Mouse (Mus musculus) neutrophil, adult 5-6 weeks (primary cell): ENCODE measurements around the gene Fads6. TPM values are rescaled to one million over a fixed set of nuclear protein-coding genes. Genes with fewer than 3 reads are reported as not detected.

Source experiments
- ATAC-seq: fragments of 151-379, 151-347 bp; 2 replicates; pipeline ENCODE4 v1.8.0; 2017; ENCODE audit warnings: mild to moderate bottlenecking, moderate TSS enrichment; ENCODE audit not compliant: insufficient number of reproducible peaks, poor library complexity, low FRiP score, severe bottlenecking; ENCODE audit errors: extremely low read depth
- total RNA-seq: library from RNA; stranded (forward); fragments of 200-1000 nt; gene quantifications from 2 replicates; pipeline ENCODE4 v1.2.3, GENCODE M21; 2017

Fads6 gene
- 0.12 and 0.25 TPM in 2 replicates for total RNA-seq

DNA sequence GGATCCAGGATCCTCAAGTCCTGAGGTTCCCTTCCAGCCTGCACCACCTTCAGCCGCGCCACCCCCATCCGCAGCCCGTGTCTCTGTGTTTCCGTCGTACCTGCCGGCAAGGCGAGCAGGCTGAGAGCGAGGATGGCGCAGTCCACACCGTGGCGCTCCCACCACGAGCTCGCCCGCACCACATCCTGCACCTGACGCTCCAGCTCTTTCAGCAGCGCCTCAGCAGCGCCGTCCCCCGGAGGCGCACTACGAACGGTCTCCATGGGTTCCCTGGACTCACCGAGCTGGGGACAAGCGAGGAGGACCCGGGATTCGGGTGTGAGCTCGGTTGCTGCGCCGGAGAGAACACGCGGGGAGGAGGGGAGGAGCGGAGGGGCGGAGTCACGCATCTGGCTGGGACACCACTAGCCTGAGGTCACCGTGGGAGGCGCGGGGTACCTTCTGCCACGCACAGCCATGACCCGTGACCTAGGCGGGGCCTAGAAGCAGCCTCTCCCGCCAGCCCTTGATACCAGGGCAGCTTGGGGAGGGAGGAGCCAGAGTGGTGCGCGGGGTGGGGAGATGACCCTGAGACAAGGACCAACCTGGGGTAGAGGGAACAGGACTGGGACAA is at the start of gene Fads6:
Gene Fads6 (minus strand): TSS at position 450 of the 613 bp plus-strand sequence.
- peak; percentile 43 for ATAC-seq

DNA sequence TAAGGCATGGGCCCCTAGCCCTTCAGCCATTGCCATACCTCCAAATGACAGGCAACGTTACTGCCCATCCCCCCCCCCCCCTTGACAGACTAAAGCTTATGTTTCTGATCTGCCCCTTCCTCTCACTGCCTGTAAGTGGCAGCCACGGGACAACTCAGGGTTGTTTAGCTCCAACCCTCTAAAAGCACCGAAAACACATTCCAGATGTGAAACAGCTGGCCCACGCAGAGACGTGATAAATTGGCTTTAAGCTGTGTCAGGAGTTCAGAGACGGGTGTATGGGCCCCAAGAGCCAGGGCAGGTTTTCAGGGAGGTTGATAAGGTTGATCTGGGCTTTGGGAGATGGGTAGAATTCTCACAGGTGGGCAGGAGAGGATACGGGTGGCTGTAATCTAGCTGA is 48.1 kb upstream of the Fads6 start:
- no peak for ATAC-seq

DNA sequence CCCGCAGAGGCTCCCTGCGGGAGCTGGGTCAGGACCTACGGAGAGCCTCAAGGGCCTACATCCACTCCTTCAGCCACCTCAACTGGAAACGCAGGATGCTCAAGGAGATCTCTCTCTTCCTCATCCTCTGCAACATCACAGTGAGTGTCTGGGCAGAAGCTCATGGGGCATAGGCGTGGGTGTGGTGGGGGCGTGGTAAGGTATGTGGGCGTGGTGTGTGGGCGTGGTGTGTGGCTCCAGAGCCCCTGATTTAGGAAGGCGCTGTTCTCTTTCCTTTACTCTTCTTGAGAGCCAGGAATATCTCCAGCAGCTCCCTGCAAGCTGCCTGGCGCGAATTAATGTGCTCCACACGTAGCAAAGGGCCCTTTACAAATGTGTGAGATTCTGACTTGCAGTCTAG is 47.5 kb upstream of the Fads6 start:
- ATAC-seq = no peak

DNA sequence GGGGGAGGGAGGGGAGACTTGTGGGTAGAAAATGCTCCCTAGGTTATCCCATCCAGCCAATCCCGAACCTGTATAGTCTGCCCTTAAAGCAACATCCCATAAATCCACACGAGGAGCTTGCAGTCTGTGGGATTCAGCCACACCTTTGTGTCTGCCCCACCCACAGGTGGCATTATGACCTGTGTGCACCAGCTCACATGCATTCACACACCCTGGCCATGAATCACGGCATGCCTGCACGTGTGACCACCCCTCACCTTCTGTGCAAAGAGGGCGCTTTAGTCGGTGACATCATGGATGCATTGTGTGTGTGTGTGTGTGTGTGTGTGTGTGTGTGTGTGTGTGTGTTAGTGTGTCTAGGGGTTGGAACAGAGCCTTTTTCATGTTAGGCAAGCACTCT is 44.4 kb upstream of the Fads6 start:
- no peak for ATAC-seq

DNA sequence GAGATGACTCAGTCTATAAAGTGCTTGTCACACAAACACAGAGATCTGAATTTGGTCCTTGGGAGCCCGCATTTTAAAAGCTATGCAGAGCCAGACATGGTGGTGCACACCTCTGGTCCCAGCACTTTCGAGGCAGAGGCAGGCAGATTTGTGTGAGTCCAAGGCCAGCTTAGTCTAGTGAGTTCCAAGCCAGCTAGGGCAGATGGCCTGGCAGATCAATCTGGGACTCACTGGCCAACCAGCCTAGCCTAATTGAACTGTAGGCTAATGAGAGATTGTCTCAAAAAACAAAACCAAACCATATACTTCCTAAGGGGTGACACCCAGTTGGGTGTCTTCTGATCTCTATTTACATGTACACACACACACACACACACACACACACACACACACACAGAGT is 43.8 kb upstream of the Fads6 start:
- ATAC-seq = no peak

DNA sequence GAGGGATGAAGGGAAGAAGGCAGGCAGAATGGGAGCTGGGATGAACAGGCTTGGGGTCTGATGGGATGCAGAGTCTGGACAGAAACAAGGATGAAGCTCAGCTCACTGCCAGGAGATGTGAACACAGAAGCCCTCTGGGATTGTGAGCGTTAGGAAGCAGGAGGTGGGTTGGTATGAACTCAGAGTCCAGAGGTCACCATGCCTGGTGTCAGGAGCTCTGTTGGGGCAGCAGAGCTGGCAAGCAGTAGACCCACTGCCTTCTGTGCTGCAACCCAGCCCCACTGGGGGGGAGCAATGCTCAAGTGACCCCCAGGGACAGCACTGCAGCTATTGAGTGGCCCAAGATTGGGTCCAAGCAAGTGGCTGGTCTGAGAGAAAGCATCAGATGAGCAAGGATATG is 40.4 kb upstream of the Fads6 start:
- no peak for ATAC-seq

DNA sequence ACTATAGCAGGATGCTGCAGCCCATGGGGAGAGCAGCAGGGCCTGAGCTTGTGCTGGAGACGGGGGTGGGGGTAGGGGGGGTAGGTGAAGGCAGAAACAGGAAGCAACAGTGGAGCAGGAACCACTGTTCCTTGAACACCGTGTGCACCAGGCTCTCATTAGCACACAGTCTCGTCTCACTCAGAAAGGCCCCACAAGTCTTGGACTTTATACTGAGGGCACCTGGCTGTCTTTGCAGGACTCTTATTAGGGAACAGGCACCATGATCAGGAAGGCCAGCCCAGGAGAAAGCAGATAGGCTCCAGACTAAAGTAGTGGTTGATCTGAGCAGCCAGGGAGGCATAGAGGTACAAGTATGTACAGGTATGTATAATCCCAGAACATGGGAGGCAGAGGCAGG is 39.9 kb upstream of the Fads6 start:
- no peak for ATAC-seq

DNA sequence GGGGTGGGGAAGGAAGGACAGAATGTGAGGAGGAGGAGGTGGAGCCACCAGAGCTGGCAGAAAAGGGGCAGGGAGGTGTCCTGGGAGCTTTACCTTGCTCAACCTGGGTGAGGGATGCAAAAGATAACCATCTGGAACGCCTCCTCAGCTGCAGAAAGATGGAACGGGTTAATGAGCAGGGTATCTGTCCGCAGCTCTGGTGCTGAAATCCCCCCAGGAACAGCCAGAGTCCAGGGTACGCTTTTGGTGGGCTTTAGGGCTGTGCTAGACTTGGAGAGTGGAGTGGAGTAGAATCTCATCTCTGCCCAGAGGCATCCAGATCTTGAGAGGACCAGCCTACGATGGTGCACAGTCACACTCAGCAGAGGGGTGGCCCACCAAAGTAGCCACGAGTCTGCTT is 38.7 kb upstream of the Fads6 start:
- no peak for ATAC-seq

DNA sequence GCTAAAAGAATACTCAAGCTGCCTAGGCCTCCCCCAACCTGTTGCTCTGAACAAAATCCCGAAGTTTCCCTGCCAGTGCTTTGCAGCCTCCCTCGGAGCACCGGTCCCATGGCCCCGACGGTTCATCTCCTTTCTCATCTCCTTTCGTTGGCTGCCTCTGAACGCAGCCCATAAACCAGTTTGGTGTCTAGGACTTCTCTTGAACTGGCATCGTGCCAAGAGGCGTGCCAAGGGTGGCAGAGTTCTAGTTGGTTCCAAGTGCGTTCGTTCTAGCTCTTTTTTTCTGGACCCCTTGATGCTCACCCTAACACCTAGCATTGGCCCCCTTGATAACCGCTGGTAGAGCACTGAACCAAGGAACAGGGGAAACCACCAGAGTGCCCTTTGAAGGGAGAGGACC is 37.8 kb upstream of the Fads6 start:
- ATAC-seq = no peak

DNA sequence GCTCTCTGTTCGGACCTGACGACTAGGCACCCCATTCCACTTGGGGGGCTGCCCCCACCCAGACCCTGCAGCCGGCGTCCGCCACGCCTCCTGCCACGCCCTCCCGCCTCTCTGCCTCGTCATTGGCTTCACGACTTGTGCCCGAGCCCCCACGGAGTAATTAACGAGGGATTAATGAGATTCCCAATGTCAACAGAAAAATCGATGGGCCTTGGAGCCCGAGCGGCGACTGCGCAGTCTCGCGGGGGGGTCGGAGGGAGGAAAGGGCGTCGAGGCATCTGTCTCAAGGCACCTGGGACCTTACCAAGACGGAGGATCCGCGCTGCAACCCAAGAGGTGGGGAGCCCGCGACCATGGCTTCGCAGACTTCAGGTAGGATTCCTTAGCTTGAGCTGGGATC is 37.1 kb upstream of the Fads6 start, which contains the start of gene Otop3:
Gene Otop3 (plus strand): TSS at position 201 of the 400 bp plus-strand sequence.
- ATAC-seq = no peak

DNA sequence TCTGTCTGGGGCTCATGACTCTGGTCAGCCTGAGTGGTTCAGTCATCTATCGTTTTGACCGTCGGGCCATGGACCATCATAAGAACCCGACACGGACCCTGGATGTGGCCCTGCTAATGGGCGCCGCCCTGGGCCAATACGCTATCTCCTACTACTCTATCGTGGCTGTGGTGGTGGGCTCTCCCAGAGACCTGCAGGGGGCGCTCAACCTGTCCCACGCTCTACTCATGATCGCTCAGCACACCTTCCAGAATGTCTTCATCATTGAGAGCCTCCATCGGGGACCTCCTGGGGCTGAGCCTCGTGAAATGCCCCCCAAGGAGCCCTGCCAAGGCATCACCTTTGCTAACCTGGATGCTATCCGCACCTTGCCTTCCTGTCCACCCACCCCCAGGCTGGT is 31.9 kb upstream of the Fads6 start:
- no peak for ATAC-seq

DNA sequence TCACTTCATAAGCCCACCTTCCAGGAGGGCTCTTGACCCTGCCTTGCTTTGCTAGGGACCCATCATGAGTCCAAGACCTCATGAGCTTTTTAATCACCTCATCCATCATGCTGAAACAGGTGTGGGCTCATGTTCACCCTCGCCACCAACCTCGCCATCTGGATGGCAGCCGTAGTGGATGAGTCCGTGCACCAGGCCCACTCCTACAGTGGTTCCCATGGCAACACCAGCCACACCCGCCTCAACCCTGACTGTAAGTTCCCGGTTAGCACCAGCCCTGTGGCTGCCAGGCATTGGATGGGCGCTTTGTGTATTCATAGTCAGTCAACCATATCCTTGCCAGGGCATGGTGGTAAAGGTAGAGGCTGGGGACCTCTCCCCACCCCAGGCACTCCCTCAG is 29.3 kb upstream of the Fads6 start:
- ATAC-seq = no peak

DNA sequence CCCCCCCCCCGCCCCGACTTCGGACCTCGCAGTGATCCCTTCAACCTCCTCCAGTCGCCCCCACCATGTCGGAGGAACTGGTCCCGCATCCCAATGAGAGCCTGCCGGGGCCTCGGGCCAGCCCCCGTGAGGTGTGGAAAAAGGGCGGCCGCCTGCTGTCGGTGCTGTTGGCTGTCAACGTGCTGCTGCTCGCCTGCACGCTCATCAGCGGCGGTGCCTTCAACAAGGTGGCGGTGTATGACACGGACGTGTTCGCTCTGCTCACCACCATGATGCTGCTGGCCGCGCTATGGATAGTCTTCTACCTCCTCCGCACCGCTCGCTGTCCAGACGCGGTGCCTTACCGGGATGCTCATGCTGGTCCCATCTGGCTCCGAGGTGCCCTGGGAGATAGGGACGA is 25.9 kb upstream of the Fads6 start:
- ATAC-seq = no peak

DNA sequence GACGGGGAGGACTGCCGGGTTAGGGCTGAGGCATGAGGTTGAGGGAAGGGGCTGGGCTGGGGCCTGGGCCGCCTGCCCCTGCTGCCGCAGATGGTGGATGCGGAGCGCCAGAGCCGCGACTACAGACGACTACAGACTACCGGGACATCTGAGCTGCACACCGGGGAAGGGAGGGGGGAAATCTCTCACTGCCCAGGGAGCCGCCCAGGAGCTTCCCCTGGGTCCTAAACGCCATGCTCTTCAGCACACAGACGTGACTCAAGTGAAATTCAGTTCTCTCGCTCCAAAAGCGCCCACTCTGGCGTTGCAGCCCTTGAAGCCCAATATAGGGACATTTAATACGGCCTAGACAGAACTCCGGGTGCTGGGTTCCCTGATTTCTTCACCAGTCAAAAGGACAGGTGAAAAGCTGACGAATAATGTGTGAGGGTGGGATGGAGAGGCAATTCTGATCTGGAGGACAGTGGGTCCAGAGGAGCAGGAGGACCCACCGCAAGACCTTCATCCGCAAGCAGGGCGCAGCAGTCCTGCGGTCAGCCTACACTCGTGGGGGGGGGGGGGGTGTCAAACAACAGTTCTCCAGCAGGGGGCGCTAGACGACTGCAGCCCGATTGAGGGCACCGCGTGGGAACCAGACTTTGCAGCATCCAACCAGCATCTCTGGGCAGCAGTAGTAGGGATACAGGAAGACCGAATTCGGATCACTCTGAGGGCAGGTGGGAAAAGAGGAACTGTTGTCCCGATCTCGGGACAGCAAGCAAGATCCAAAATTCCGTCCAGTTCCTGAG is 24.6 kb upstream of the Fads6 start, which contains the start of gene Ush1g:
Gene Ush1g (minus strand): TSS at position 136 of the 788 bp plus-strand sequence.
- peak; percentile 28; the same call in 1 of the 2 replicates for ATAC-seq

DNA sequence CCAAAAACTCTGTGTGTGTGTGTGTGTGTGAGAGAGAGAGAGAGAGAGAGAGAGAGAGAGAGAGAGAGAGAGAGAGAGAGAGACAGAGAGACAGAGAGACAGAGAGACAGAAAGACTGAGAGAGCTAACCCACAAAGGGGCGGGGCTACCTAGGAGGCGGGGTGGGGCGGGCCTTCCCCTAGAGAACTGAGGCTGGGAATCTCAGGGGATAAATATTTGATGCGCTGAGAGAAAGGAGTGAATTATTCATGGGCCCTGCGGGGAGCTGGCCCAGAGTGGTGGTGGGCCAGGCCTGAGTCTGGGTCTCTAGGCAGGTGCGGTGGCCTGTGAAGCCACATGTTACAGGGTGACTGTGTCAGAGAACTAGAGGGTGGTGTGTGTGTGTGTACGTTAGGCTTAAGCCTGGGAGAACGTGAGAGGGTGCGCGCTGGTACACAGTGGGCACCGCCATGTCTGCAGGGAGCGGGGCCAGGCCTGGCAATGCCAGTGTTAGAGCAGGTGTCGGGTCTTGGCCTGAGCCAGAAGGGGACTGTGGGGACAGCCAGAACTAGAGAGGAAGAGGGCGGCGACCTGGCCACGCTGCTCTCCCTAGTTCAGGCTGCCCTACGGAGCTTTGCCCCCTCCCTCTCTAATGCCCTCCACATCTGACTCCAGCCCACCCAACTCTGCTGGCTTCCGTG is 22.4 kb upstream of the Fads6 start:
- no peak for ATAC-seq

DNA sequence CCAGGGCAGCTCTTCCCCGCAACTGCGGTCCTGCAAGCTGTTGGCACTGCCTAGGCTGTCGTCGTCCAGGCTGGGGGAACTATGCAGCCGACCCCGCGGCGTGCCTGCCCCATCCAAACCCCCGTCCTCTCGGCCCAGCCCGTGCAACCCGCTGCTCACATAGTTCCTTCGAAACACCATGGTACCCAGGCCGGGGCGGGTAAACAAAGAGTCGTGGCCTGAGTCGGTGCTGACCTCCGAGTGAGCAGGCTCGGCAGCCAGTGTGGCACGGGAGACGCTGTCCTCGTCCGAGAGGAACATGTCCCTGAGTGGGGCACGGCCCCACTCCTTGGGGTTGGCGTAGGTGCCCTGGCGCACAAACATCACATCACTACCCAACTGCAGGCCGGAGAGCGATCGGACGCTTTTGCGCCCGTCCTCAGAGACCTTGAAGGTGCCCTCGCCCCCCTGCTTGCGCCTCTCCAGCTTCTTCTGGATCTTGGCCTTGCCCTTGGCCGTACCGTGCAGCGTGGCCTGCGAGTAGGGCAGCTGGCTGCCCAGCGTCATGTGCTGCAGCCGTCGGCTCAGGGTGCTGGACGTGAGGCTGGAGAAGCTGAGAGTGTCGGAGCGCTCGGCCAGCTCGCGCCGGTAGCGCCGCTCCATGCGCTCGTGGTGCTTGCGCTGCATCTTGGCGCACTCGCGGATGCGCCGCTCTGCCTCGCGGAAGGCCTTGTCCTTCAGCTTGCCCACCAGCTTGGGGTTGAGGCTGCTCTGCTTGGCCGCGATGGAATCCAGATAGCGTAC is 21.0 kb upstream of the Fads6 start:
- ATAC-seq = no peak

DNA sequence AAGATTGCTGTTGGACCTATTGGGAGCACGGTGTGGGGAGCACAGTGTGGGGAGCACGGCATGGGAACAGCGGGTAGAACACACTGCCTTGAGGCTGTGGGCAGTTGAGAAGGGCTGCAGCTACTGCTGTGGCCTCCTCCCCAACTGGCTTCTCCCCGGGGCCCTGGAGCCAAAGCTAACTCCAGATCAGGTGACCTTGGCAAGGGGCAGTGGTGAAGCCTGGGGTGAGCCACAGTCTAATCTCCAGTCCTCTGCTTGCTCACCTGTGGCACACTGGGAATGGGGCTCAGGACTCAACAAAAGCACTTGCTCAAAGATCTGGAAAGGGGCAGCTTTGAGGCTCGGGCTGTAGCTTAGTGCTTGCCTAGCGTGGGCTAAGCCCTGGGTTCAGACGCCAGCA is 19.7 kb upstream of the Fads6 start:
- ATAC-seq = no peak

DNA sequence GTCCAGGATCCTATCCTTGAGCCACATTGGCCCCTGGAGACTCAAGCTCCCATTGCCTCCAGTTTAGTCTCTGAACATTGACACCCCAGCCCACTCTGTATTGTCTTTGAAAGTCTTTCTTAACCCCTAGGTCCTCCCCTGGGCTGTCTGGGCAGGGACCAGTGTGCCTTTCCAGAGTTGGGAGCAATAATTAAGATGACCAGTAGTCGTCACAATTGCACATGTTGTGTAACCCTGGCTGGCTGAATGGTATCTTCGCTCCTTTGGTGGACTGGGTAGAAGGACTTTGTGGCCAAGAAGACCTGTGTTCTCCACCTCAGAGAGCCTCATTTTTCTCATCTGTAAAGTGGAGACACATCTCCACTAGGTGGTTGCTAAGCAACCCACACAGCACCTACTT is 16.8 kb upstream of the Fads6 start:
- no peak for ATAC-seq

DNA sequence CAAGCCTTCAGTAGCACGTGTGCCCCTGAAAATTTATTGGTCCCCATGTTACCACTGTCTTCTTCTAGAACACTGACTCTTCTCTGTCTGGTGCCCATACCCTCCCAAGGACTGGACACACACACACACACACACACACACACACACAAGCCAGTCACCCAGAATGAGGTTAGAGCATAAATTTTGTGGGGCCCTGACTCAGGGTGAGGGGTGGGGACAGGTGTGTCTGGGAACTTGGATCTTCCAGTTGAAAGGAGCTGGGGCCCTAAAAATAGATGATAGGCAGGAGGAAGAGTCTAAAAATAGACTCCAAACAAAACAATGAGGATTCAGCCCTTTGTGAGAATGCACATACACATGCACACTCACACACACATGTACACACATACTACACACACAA is 11.3 kb upstream of the Fads6 start:
- no peak for ATAC-seq
